Mouse (Mus musculus) thymus, postnatal 0 days (tissue): ENCODE measurements around the gene Fto. TPM values are rescaled to one million over a fixed set of nuclear protein-coding genes. Genes with fewer than 3 reads are reported as not detected.

Experiments used
- DNase-seq: peaks from one replicate; pipeline ENCODE4 v3.0.0-alpha.2; 2015; ENCODE audit warnings: low spot score
- polyA plus RNA-seq: library from polyadenylated mRNA; unstranded; fragments of >200 nt; fragmentation: Nextera tagmentation; extraction: Ambion mirVana; gene quantifications from 2 replicates; pipeline ENCODE4 v1.2.1, GENCODE M21; 2015

Fto gene
- polyA plus RNA-seq, 1 experiment from 2014 or later = 33.4 TPM

DNA sequence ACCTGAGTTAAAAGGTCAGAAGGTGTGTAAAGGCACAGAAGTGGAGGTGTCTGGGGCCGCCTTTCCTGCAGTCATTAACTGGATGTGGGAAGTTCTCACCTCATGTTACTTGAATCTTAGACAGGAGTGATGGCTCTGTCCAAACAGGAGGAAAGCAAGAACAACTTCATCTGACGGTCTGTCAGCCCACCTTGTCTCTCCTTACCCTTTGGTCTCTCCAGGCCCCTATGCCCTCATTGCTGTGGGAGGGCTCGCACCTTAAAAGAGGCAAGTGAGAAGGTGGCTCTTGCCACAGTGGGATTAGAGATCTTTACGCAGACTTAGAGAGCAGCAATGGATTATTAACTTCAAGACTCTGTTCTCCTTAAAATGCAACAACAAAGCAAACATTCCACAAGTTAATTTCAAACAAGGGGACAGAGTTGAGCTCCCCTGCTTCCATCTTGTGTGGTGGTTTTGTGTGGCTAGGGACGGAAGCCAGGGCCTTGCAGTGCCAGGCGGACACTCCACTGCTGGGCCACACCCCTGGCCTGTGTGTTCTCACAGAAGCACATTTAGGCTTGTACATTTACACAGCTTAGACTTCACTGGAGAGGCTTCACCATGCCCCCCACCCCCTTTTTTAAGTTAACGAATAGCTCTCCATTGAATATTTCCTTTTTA lies 135.5 kb downstream of the Fto start:
- no peak for DNase-seq

DNA sequence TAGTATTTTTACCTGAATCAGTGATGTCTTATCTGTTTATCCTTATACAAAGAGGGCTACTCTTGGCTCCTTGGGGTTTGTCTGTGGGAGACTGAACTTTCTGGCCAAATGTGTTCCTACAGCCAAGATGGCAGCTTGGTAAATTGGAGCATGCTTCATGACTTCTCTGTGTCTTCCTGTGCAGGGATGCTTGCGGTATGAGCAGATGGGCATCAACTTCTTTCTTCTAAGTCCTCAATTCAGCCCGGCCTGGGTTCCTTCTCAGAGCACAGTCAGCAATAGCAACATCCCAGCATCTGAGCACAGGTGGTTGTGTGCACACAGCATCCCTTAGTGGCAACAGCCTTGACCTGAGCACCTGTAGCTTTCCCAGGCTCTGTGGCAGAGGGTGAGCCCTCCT lies 141.6 kb downstream of the Fto start:
- DNase-seq = no peak

DNA sequence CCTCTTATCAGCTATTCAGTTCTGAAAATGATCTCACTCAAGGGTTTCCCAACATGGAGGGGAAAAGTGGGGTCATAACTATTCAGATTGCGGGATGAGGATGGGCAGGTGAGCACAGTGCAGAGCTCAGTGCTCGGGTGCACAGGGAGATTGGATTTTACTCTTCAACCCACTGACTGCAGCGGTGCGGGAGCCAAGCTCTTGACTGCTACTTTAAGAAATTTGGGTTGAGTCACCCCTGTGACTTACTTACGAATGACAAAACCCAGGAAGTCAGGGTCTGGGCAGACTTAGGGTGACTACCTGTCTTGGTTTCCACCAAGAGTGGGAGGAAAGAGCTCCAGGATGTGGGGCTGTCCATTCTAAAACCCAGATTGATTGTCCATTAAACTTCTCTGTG lies 142.3 kb downstream of the Fto start:
- no peak for DNase-seq

DNA sequence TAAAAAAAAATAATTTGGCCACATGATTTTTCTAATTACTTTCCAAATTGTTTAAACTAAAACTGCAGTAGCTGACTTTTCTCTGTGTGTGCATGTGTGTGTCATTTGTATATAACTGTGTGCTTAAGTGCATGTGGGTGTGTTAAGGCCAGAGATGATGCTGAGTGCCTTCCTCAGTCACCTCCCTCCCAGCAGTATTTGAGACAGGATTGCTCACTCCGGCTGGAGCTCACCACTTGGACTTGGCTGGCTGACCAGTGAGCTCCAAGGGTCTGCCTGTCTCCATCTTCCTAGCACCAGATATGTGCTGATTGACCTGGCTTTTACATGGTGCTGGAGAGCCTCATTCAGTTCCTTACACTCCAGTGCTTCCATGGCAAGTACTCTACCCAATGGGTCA lies 144.7 kb downstream of the Fto start:
- no peak for DNase-seq

DNA sequence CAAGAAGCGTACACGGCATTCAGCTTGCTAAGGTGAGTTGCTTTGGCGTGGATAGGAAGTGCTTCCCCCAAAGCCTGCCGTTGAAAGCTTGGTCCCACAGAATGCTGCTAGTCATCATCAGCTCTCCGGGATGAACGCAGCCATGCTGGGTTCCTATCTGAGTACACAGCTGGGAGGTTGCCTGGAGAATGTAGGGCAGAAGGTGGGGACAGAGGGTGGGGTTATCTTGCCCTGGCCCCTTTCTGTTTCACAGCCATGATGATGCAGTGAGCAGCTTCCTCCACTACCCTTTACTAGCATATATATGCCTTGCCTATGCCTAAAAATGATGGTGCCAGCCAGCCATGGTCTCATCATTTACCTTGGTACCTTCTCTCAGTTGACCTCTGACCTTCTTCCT lies 147.6 kb downstream of the Fto start:
- DNase-seq = no peak

DNA sequence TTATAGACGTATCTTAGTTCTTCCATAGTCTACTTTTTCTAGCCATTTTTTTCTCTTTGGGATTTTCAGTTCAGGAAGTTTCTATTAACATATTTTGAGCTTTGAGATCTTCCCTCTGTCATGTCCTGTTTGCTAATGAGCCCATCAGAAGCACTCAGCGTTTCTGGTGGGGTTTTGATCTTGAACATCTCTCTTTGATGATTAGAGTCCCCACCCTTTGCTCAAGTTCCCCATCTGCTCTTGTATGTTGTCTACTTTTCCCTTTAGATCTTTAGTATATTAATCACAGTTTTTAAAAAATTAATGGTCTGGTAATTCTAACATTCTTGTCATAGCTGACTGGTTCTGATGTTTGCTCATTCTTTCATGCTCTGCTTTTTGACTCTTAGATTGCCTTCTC lies 150.4 kb downstream of the Fto start:
- no peak for DNase-seq

DNA sequence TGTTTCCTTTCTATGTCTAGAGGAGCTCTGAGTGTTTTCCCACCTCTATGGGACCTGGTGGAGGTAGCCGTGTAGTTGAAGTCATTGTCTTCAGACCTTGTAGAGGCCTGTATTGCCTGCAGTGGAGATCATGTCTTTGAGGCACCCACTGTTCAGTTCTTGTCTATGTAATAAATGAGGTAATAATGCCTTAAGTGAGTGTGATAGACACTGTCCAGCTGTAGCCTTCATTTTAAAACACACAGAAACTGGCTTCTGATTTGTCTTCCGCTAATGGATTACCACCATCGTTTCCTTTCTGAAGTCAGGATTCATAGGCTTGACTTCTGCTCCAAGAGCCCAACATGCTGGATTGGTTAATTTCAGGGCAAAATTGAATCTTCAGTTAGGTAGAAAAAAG lies 154.1 kb downstream of the Fto start:
- no peak for DNase-seq

DNA sequence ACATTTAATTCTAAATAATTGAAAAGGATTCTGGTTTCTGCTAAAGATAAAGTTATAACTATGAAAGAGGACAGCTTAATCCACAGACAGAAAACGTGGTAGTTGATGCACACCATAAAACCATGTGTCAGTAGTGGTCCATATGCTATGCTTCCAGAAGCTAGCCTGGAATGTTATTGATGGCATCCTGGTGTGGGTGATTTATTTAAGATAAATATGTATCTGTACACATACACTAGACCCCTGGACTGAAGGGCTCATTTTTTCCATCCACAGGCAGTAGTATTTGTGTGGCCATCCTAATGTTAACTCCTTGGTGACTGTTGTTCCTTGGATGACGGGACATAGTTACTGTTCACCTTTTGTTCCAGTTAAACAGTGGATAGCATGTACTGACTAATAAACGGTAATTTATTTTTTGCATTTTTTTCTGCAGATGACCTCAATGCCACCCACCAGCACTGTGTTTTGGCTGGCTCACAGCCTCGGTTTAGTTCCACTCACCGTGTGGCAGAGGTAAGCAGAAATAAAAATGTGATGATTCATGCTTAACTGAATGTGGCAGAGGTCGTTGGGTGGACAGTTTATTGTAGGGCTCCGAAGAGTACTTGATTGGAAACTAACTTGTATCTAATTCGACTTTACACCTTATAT lies 154.7 kb downstream of the Fto start:
- DNase-seq = no peak

DNA sequence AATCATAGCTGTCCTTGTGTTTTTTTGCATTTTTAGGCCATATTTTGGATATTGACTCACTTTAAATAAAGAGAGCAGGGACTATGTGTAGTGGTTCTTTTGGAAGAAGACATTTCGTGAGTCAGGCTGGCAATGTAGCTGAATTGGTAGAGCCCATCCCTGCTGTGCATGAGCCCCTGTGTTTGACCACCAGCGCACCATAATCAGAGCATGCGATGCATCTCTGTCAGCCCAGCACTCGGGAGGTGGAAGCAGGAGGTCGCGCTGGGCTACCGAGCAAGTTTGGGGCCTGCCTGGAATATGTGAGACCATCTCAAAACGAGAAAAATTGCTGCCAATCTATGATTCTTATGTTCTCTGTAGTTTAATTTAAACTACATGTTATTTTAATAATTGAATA lies 156.1 kb downstream of the Fto start:
- no peak for DNase-seq

DNA sequence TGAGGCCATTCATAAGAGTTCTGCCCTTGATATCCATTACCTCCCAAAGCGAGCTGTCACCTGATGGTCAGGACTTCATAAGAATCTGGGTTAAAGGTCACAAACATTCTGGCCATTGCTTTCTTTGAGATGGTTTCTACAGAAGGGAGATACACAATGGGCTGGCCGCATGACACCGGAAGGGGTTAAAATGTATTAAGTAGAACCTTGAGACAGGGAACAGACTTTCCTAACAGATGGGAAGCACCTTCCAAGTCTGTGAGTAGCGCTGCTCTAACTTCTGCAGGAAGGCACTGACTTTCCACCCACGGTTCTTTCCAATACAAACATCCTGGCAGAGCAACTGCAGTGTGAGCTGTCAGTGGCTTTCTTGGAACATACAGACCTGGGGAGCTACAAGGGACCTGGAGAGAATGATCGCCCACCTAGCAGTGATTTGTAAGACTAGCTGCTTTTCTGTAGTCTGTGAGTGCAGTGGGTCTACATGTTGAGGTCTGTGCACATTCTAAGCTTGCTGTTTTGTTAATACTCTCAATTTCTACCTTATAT lies 161.5 kb downstream of the Fto start:
- no peak for DNase-seq

DNA sequence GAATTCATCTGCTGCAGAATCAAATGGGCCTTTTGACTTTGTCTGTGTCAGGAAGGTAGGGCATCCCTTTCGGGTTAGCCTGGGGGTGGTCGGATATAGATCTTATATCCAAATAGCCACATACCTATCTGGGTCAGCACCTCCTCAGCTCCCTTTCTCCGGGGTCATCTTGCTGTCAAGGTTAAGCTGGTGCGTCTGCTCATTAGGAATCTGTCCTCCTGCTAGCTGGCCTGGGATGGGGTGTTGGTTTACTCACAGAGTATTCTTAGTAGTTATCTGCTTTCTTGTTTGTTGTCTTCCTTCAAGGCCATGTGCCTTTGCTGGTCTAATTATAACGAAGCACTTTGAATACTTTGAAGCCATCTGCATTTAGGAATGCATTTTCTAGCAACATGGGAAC lies 163.7 kb downstream of the Fto start:
- DNase-seq = no peak

DNA sequence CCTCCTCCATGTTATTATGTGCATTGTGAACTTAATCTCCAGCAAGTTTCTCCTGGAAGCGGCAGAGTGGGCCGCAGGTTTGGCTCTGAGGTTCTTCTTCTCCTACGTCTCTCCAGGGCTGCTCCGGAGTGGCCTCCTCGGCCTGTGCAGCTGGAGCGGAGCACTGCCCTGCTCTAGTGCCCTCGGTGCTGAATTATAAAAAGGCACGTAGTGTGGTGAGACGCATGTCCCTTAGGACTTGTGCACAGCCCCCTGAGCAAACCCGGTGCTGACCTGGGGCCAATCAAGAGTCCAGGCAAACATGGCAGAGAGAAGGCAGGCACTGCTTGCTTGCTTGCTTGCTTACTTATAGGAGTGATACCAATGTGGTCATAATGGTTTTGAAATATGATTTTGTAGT lies 164.1 kb downstream of the Fto start:
- no peak for DNase-seq

DNA sequence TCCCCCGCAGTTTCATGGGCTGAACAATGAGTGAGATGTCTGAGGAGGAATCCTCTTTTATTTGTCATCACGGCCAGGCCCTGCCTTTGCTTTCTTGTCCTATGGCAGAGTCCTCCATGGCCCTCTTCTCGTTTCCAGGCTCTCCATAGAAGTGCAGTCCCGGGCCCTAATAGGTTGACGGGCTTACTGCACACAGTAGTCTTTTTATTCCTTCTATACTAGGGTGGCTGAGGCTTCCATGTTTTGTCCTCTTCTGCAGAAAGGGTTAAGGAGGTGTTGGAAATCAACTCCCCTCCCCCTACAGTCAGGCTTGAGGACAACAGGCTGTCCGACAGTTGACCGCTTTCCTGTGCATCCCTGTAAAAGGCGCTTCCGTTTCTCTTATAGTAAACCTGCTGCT lies 169.2 kb downstream of the Fto start:
- no peak for DNase-seq

DNA sequence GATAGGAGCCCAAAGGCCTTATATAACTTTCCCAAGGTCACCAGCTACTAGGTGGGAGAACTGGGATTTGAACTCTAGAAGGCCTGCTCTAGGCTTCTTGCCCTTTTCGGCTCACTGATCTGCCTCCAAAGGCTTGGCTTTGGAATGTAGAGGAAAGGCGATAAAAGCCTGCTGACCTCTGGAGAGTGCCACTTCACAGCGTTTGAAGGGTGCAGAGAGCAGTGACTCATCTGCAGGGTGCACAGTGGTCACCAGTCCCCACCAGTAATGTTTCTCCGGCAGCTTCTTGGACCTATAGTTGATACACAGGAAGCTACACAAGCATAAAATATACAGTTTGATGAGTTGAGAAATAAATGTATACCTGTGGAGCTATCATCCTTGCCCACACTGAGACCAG lies 173.1 kb downstream of the Fto start:
- DNase-seq = no peak

DNA sequence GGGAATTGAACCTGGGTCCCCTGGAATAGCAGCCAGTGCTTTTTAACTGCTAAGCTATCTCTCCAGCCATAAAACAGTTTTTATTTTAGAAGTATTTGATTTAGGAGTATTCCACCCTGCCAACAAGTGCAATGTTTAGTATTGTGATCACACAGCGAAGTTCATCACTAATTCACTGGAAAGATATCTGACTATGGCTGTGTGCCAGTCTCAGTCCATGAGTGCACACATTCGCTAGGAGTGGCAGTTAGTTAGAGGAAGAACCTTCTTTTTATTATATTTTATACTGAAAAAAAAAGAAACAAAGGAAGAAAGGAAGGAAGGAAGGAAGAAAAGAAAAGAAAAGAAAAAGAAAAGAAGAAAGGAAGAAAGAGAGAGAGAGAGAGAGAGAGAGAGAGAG lies 174.1 kb downstream of the Fto start:
- DNase-seq = no peak

DNA sequence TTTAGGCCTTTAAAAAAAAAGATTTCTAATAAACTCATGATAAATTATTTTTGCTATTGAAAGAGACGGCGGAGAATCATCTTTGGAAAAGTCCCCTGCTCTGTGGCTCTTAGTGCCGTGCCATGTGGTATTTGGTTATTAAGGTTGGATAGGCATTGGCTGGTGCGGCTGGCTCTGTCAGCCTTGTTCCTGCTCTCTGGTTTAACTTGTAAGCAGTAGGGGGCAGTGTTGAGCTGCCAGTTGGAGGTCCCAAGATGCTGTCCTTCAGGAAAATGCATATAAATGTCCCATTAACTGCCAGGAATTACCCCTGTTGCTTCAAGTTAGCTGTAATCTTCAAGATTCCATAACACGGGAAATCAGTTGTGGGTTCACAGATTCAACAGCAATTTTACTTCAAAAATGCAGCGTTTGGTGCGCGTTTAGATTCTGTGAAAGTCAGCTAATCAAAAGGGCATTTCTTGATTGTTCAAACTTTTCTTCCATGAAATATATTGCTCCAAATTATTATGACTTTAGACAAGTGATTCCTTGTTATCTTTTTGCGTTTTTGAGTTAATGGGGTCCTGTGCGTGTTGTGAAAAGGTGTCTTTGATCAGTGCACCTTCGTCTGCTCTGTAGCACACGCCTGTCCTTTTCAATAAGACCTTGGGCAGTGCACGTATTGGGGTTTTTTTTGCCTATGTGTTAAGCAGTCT lies 174.9 kb downstream of the Fto start:
- DNase-seq = peak; percentile 41

DNA sequence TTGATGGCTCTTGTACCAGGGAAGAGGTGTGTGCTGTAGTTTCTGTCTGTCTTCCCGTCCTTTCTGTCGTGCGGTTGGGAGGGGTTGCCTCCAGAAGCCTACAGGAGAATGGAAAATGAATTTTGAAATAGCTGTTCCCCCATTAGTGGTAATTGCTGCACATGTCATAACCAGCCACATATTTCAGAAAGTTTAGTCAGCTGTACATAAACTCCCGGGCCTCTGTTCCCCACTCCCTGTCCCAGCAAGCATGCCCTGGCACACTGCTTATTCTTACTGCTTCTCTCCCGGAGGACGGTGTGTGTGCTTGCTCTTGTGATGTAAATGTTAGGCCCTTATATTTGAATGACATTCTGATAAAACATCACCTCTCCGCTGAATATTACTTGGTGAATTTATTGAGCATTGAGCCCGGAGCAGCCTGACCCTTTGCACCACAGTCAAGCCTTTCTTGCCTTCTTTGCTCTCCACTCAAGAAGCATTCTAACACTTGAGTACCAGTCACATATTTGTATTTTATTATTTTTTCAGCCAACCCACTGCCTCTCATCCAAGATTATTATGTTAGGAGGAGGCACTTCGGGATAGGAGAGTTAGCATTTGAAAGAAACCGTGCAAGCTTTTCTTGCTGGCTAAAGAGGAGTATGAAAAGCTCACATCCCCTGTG lies 175.6 kb downstream of the Fto start:
- no peak for DNase-seq

DNA sequence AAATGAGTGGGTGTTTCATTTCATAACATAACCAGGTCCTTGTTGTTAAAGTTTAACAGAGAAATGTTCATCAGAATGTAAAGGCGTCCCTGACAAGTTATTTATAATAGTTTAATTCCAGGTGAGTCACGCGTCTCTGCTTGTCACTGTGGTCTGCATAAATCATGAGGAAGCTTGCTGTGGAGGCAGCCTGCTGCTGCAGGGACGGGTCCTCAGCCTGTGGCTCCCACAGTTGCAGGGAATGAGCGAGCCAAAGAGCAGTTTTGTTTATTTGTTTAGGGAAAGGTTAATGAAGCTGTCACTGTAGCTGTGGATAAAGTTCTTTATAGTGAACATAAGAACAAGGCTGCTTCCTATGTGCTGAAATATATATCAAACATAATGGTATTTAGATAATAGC lies 176.7 kb downstream of the Fto start:
- DNase-seq = no peak

DNA sequence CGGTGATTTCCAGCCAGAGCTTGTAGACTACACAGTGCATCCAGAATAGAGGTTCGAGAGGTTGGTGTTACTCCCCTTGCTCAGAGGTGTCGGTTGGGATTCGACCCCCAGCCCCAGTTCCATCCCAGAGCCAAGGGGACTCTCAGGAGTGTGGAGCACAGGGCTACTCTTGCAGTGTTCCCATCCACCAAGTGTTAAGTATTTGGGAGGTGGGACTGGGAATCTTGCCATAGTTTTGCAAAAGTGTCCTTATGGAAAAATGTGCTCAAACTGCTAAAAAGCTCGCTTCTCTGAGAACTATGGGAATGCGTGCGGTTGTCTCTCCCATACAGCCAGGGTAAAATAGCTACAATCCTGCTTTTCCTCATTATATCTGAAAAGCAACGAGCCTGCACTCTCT lies 180.0 kb downstream of the Fto start:
- no peak for DNase-seq

DNA sequence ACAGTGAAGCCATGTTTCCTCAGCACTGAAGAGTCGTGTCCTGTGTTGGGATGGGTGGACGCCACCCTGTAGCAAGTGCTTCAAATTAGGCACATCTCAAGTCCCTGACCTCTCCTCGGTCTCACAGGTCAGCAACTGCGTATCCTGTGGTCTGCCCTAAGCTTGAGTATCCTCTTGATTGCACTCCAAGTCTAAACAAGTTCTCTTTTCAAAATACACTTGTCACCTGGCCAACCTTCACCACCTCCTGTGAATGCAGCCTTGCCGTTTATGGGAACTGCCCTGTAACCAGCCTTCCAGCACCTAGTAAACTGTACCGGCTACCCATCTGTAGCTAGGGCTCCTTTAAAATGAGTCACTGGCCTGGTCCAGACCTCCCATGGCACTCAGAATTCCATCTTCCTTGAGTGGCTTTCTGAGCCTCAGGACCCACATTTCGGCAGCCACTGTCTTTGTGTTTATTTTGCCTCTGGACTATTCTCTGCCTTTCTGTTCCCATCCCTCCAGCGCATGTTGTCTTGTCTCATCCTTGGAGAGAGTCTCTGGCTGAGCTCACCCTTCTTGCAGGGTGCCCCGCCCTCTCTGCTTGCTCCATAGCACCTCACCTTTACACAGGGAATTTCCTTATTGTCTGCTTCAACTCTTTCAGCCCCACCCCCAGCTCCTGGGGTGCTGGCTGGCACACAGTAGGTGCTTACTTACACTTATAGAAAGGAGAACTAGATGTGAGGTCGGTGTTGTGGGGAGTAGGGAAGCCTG lies 181.4 kb downstream of the Fto start:
- DNase-seq = no peak

DNA sequence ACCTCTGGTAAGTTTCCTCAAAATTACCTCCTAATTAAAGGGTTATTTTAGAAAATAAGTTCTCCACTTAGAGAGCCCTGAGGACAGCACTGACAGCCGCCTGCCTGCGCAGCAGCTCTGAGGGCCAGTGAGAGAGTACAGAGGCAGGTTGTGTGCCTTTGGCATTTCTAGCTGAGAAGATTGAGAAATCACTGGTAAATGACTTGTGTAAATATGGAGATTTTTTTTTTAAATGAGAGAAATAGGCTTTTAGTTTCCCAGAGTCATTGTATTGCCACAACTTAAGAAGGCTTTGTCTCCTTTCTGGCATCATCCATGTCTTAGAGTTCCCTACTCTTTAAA lies 181.9 kb downstream of the Fto start:
- no peak for DNase-seq

DNA sequence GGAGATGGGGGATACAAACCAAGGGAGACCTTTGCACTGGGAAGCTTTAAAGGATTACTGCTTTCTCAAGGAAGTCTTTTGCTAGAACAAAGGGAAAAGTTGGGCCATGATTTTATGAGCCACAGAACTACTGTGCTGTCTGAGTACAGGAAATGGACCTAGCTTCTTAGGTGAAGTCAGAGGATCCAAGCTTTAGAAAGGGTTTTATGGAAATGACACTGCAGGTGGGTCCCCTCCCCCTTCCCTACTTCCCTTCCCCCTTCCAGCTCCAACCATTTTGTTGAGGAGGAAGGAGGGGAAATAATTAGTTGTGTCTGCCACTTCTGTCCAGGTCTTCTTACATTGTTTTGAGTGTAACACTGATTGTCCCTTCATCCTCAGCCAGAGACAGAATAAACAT lies 182.7 kb downstream of the Fto start:
- no peak for DNase-seq
